Mouse (Mus musculus) liver, adult 2 months (tissue): ENCODE data around the gene Fam111a. TPM values are rescaled to one million over a fixed set of nuclear protein-coding genes. Genes with fewer than 3 reads are reported as not detected.

ENCODE experiments used
- DNase-seq: peaks from one replicate; pipeline ENCODE4 v3.0.0-alpha.2; 2011; ENCODE audit warnings: low read depth, low spot score; ENCODE audit errors: extremely low read depth
- H3K27ac ChIP-seq: fragments of 200-500 bp; replicated peaks from 2 replicates; pipeline ENCODE4 v1.5.1; 2012; ENCODE audit warnings: low read depth, mild to moderate bottlenecking, control low read depth, inconsistent platforms, low read length; ENCODE audit not compliant: insufficient read depth
- H3K27me3 ChIP-seq: fragments of 200-500 bp; 2 replicates; pipeline ENCODE4 v1.6.1; 2012; ENCODE audit warnings: mild to moderate bottlenecking, moderate library complexity, low read length, inconsistent platforms; ENCODE audit not compliant: control insufficient read depth, insufficient read depth
- H3K36me3 ChIP-seq: fragments of 200-500 bp; 2 replicates; pipeline ENCODE4 v1.6.1; 2012; ENCODE audit warnings: low read length, inconsistent platforms; ENCODE audit not compliant: control insufficient read depth, insufficient read depth
- H3K4me1 ChIP-seq: fragments of 200-500 bp; 2 replicates; pipeline ENCODE4 v1.6.1; 2011; ENCODE audit warnings: low read length; ENCODE audit not compliant: control insufficient read depth, insufficient read depth
- H3K4me3 ChIP-seq: fragments of 200-500 bp; 2 replicates; pipeline ENCODE4 v1.5.1; 2011; ENCODE audit warnings: low read depth, mild to moderate bottlenecking, control low read depth, low read length, moderate library complexity; ENCODE audit not compliant: insufficient read depth
- H3K79me2 ChIP-seq: fragments of 200-500 bp; 2 replicates; pipeline ENCODE4 v1.6.1; 2012; ENCODE audit warnings: inconsistent platforms, mild to moderate bottlenecking, low read length, moderate library complexity; ENCODE audit not compliant: control insufficient read depth, insufficient read depth
- H3K9ac ChIP-seq: fragments of 200-500 bp; 2 replicates; pipeline ENCODE4 v1.6.1; 2012; ENCODE audit warnings: low read depth, mild to moderate bottlenecking, control low read depth, inconsistent platforms, low read length
- CTCF ChIP-seq: fragments of 200-500 bp; IDR thresholded peaks from 2 replicates; pipeline ENCODE4 v1.5.1; 2011; ENCODE audit warnings: low read depth, low read length, control low read depth
- POLR2A ChIP-seq: fragments of 200-500 bp; IDR thresholded peaks from 2 replicates; pipeline ENCODE4 v1.6.1; 2011; ENCODE audit warnings: low read length, control low read depth; ENCODE audit not compliant: insufficient read depth; ENCODE audit errors: extremely low read depth
- WGBS: fragments of 180-500 bp; shearing (Covaris S2); methylation state at CpG from one replicate; pipeline ENCODE4 v1.1.7; 2018; 5-methylcytosine and 5-hydroxymethylcytosine counted together
- polyA plus RNA-seq: library from polyadenylated mRNA; depleted of rRNA; stranded (reverse); fragments of >200 nt; gene quantifications from 2 replicates; pipeline ENCODE4 v1.2.3, GENCODE M21; 2012; rRNA removed
- total RNA-seq: library from RNA; depleted of rRNA; stranded (reverse); fragments of >200 nt; gene quantifications from 2 replicates; pipeline ENCODE4 v1.2.3, GENCODE M21; 2014; rRNA removed

The Fam111a gene
- total and polyA plus RNA-seq, 2 experiments: 0.24 to 2.4 TPM

GRCm38 (mm10) chr19:12634259-12634658, 88.7 kb downstream of the Fam111a start:
- H3K27me3 ChIP-seq: no peaks in the 10 kb centered on the region
- peak overlapping the region; percentile 94 for H3K4me3 ChIP-seq
- TF ChIP-seq POLR2A (no peak), CTCF (no peak)
- WGBS: 17% methylated on average over 3 of the region's 3 CpGs
- H3K36me3 ChIP-seq: peaks cover 11% of the 10 kb centered on the region
- H3K79me2 ChIP-seq: peaks cover 12% of the 10 kb centered on the region; the same call in 1 of the 2 replicates
- H3K9ac ChIP-seq: no peak overlapping the region
- DNase-seq: peak; percentile 72
- no peak overlapping the region for H3K27ac ChIP-seq
- H3K4me1 ChIP-seq: peaks cover 8% of the 10 kb centered on the region; the same call in 1 of the 2 replicates

GRCm38 (mm10) chr19:12634963-12635362, 89.4 kb downstream of the Fam111a start:
- Histone ChIP-seq H3K36me3 (peaks cover 18% of the 10 kb centered on the region), H3K79me2 (peaks cover 17% of the 10 kb centered on the region), H3K9ac (peak overlapping the region; percentile 92), H3K4me1 (peaks cover 10% of the 10 kb centered on the region; the same call in 1 of the 2 replicates), H3K27ac (peak overlapping the region; percentile 98), H3K27me3 (0 out of 2 replicates have a peak, but pooled peaks cover 1% of the 10 kb centered on the region), H3K4me3 (peak overlapping the region; percentile 94)
- WGBS: 25% methylated on average over 4 of the region's 4 CpGs
- no peak for TF ChIP-seq CTCF
- no peak for TF ChIP-seq POLR2A
- peak; percentile 55 for DNase-seq

DNA sequence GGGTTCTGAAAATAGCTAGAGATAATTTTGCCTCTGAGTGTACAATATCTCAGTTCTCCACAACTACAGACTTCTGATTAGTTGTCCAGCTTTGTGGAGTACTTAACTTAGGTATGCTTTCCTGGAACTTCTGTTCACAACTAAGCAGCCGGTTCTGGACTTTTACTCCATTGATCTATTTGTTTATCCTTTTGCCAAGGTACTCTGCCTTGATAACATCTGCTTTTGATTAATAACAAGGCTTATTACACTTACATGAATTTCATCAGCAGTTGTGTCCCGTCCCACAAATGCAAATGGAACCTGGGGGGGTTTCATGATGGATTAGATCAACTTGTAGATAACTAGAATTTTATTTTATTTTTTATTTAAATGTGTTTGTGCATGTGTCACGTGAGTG, 91.3 kb downstream of the Fam111a start:
- H3K4me1 ChIP-seq: peaks cover 10% of the 10 kb centered on the region; the same call in 1 of the 2 replicates
- peaks cover 22% of the 10 kb centered on the region for H3K79me2 ChIP-seq
- H3K9ac ChIP-seq: peak overlapping the region; percentile 78
- peak overlapping the region; percentile 53 for H3K4me3 ChIP-seq
- DNase-seq: peak; percentile 97
- 0 out of 2 replicates have a peak, but pooled peaks cover 3% of the 10 kb centered on the region for H3K27me3 ChIP-seq
- 13% methylated on average over 3 of the region's 3 CpGs for WGBS
- H3K36me3 ChIP-seq: peaks cover 31% of the 10 kb centered on the region
- peak overlapping the region; percentile 98 for H3K27ac ChIP-seq
- TF ChIP-seq CTCF (no peak), POLR2A (no peak)

DNA sequence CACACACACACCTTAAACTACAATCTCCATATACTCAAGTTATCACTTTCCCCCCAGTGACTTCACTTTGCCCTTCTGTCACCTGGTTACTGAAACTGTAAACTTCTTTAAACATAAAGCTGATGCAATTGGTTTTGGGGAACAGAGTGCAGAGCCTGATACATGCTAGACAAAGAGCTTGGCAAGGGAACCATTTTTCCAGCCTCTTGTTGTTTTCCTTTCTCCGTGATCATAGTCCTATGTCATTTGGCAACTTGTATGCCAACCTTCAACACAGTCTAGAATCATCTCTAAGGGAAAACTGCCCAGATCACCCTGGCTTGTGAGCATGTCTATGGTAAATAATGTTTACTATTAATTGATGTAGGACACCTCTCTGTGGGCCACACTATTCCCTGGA, 92.5 kb downstream of the Fam111a start:
- DNase-seq: peak; percentile 99
- peak overlapping the region; percentile 97 for H3K27ac ChIP-seq
- H3K9ac ChIP-seq: peak overlapping the region; percentile 70
- TF ChIP-seq POLR2A: no peak
- TF ChIP-seq CTCF: no peak
- H3K79me2 ChIP-seq: peaks cover 22% of the 10 kb centered on the region
- WGBS: 17% methylated on average over 1 of the region's 1 CpGs
- peaks cover 39% of the 10 kb centered on the region for H3K36me3 ChIP-seq
- peak overlapping the region; percentile 27; the same call in 1 of the 2 replicates for H3K4me3 ChIP-seq
- peaks cover 8% of the 10 kb centered on the region; the same call in 1 of the 2 replicates for H3K4me1 ChIP-seq
- 0 out of 2 replicates have a peak, but pooled peaks cover 3% of the 10 kb centered on the region for H3K27me3 ChIP-seq

Other genes starting within 250 kb of the Fam111a start
- gene Olfr1436, start 246.6 kb upstream of the Fam111a start, total RNA-seq: not detected in 2 replicates
- not detected in 2 replicates for gene Olfr1436, start 246.6 kb upstream of the Fam111a start, polyA plus RNA-seq
- gene Olfr1437, start 220.6 kb upstream of the Fam111a start, total RNA-seq: not detected in 2 replicates
- not detected in 2 replicates for gene Olfr1437, start 220.6 kb upstream of the Fam111a start, polyA plus RNA-seq
- gene Olfr1438-ps1, start 209.8 kb upstream of the Fam111a start, total RNA-seq: not detected in 2 replicates
- gene Olfr1438-ps1, start 209.8 kb upstream of the Fam111a start, polyA plus RNA-seq: not detected in 2 replicates
- gene Olfr1440, start 158.5 kb upstream of the Fam111a start, total RNA-seq: not detected in 2 replicates
- not detected in 2 replicates for gene Olfr1440, start 158.5 kb upstream of the Fam111a start, polyA plus RNA-seq
- not detected in 2 replicates for gene Olfr1441, start 128.3 kb upstream of the Fam111a start, total RNA-seq
- not detected in 2 replicates for gene Olfr1441, start 128.3 kb upstream of the Fam111a start, polyA plus RNA-seq
- gene Pfpl, start 117.8 kb upstream of the Fam111a start, total RNA-seq: not detected in 2 replicates
- gene Pfpl, start 117.8 kb upstream of the Fam111a start, polyA plus RNA-seq: not detected in 2 replicates
- gene Mpeg1, start 85.0 kb upstream of the Fam111a start, total RNA-seq: 27.1 and 30.9 TPM in 2 replicates
- gene Mpeg1, start 85.0 kb upstream of the Fam111a start, polyA plus RNA-seq: 6.1 and 7.4 TPM in 2 replicates
- gene Dtx4, start 44.3 kb upstream of the Fam111a start, total RNA-seq: 1.8 and 3.8 TPM in 2 replicates
- gene Dtx4, start 44.3 kb upstream of the Fam111a start, polyA plus RNA-seq: 6.5 and 7.2 TPM in 2 replicates
- 91.4 and 132 TPM in 2 replicates for gene Gm4952, start 54.2 kb downstream of the Fam111a start, total RNA-seq
- 41.7 and 68.7 TPM in 2 replicates for gene Gm4952, start 54.2 kb downstream of the Fam111a start, polyA plus RNA-seq
- gene Glyat, start 87.6 kb downstream of the Fam111a start, total RNA-seq: 233 and 277 TPM in 2 replicates
- gene Glyat, start 87.6 kb downstream of the Fam111a start, polyA plus RNA-seq: 54.6 and 56.1 TPM in 2 replicates
- 0.28 and 0.40 TPM in 2 replicates for gene Olfr1442, start 124.7 kb downstream of the Fam111a start, total RNA-seq
- gene Olfr1442, start 124.7 kb downstream of the Fam111a start, polyA plus RNA-seq: 0.14 TPM in 1 of 2 replicates, not detected in the other
- gene Olfr1443, start 132.4 kb downstream of the Fam111a start, total RNA-seq: 0.09 TPM in 1 of 2 replicates, not detected in the other
- gene Olfr1443, start 132.4 kb downstream of the Fam111a start, polyA plus RNA-seq: 0.05 TPM in 1 of 2 replicates, not detected in the other
- 146 and 154 TPM in 2 replicates for gene Keg1, start 150.0 kb downstream of the Fam111a start, total RNA-seq
- 67.6 and 93.4 TPM in 2 replicates for gene Keg1, start 150.0 kb downstream of the Fam111a start, polyA plus RNA-seq
- 1.4 and 3.0 TPM in 2 replicates for gene Cntf, start 219.9 kb downstream of the Fam111a start, total RNA-seq
- gene Cntf, start 219.9 kb downstream of the Fam111a start, polyA plus RNA-seq: 0.66 TPM in 2 replicates